Mouse (Mus musculus) T-helper 1 cell (primary cell): ENCODE measurements around the gene Btbd11.

Experiments used
- in situ Hi-C: fragments of 300-600 bp; cut with MboI, MseI; formaldehyde crosslinking; loops from one replicate; pipeline ENCODE4 v1.15.1; 2025; ENCODE audit warnings: high pct_unique_total_duplicates

Gene Btbd11

GRCm38 (mm10) chr10:85475642-85476345 lies 89.2 kb downstream of the Btbd11 start:
- in situ Hi-C loops: loop anchor here (10.0 kb wide), 1 partner anchor 1619 kb away; no protein-coding TSS in a partner anchor

- in situ Hi-C loops: loop anchor here (10.0 kb wide), 1 partner anchor 1615 kb away; no protein-coding TSS in a partner anchor
Measured at GRCm38 (mm10) chr10:85479959-85480625, 93.5 kb downstream of the Btbd11 start.

GRCm38 (mm10) chr10:85481106-85481505 lies 94.5 kb downstream of the Btbd11 start:
- in situ Hi-C loops: no loop called here

GRCm38 (mm10) chr10:85482064-85482473 lies 95.5 kb downstream of the Btbd11 start:
- in situ Hi-C loops: no loop called here

- in situ Hi-C loops: no loop called here
Measured at GRCm38 (mm10) chr10:85482480-85482879, 95.9 kb downstream of the Btbd11 start.

- in situ Hi-C loops: no loop called here
Measured at GRCm38 (mm10) chr10:85486456-85486855, 99.8 kb downstream of the Btbd11 start.

GRCm38 (mm10) chr10:85492583-85492982 lies 106.0 kb downstream of the Btbd11 start:
- in situ Hi-C loops: no loop called here

- in situ Hi-C loops: no loop called here
Measured at GRCm38 (mm10) chr10:85496358-85496757, 109.7 kb downstream of the Btbd11 start.

- in situ Hi-C loops: no loop called here
Measured at GRCm38 (mm10) chr10:85496981-85497380, 110.4 kb downstream of the Btbd11 start.

- in situ Hi-C loops: no loop called here
Measured at GRCm38 (mm10) chr10:85497931-85498330, 111.3 kb downstream of the Btbd11 start.

- in situ Hi-C loops: no loop called here
Measured at GRCm38 (mm10) chr10:85500573-85501155, 114.0 kb downstream of the Btbd11 start.

- in situ Hi-C loops: no loop called here
Measured at GRCm38 (mm10) chr10:85501966-85502566, 115.5 kb downstream of the Btbd11 start.

- in situ Hi-C loops: no loop called here
Measured at GRCm38 (mm10) chr10:85502656-85503055, 116.0 kb downstream of the Btbd11 start.

- in situ Hi-C loops: no loop called here
Measured at GRCm38 (mm10) chr10:85503453-85503852, 116.8 kb downstream of the Btbd11 start.

- in situ Hi-C loops: loop anchor here (5.0 kb wide), 1 partner anchor 100 kb away; no protein-coding TSS in a partner anchor
Measured at GRCm38 (mm10) chr10:85507270-85508050, 120.8 kb downstream of the Btbd11 start.

GRCm38 (mm10) chr10:85508193-85508794 lies 121.7 kb downstream of the Btbd11 start:
- in situ Hi-C loops: loop anchor here (5.0 kb wide), 1 partner anchor 101 kb away; no protein-coding TSS in a partner anchor

- in situ Hi-C loops: loop anchor here (5.0 kb wide), 1 partner anchor 102 kb away; no protein-coding TSS in a partner anchor
Measured at GRCm38 (mm10) chr10:85509000-85509399, 122.4 kb downstream of the Btbd11 start.

- in situ Hi-C loops: no loop called here
Measured at GRCm38 (mm10) chr10:85510329-85510728, 123.7 kb downstream of the Btbd11 start.

GRCm38 (mm10) chr10:85512808-85513207 lies 126.2 kb downstream of the Btbd11 start:
- in situ Hi-C loops: no loop called here

GRCm38 (mm10) chr10:85517223-85518110 lies 130.9 kb downstream of the Btbd11 start:
- in situ Hi-C loops: no loop called here
